Mouse (Mus musculus) hindbrain, embryonic 16.5 days (tissue): ENCODE measurements around the gene Zfp644. TPM values are rescaled to one million over a fixed set of nuclear protein-coding genes. Genes with fewer than 3 reads are reported as not detected.

Experiments used
- polyA plus RNA-seq: library from polyadenylated mRNA; unstranded; fragments of >200 nt; fragmentation: Nextera tagmentation; extraction: Ambion mirVana; gene quantifications from 2 replicates; pipeline ENCODE4 v1.2.1, GENCODE M21; 2015

Gene Zfp644
- polyA plus RNA-seq, 1 experiment from 2014 or later: 55.5 TPM

Other genes starting within 250 kb of the Zfp644 start
- gene Barhl2, start 239.1 kb downstream of the Zfp644 start, polyA plus RNA-seq: 1.0 and 1.2 TPM in 2 replicates
- gene Gm17304, start 88.2 kb downstream of the Zfp644 start, polyA plus RNA-seq: not detected in 2 replicates
- 5.0 and 5.2 TPM in 2 replicates for gene Hfm1, start 229.0 kb upstream of the Zfp644 start, polyA plus RNA-seq